Mouse (Mus musculus) neural tube, embryonic 14.5 days (tissue): ENCODE results near the gene Ube2j1. TPM values are rescaled to one million over a fixed set of nuclear protein-coding genes. Genes with fewer than 3 reads are reported as not detected.

Source experiments
- ATAC-seq: fragments of 200-750 bp; cut with Nextera tagmentation; 2 replicates; pipeline ENCODE4 v1.8.0; 2017; ENCODE audit warnings: low read depth, mild to moderate bottlenecking, moderate TSS enrichment, moderate library complexity
- H3K27ac ChIP-seq: fragments of 300-500 bp; sonication (generic); 2 replicates; pipeline ENCODE4 v1.5.1; 2014; ENCODE audit warnings: low read depth, mild to moderate bottlenecking, control low read depth, low read length, moderate library complexity, mixed read lengths
- H3K27me3 ChIP-seq: fragments of 300-500 bp; sonication (generic); 2 replicates; pipeline ENCODE4 v1.6.1; 2014; ENCODE audit warnings: low read length; ENCODE audit not compliant: control insufficient read depth, insufficient read depth
- H3K36me3 ChIP-seq: fragments of 300-500 bp; sonication (generic); 2 replicates; pipeline ENCODE4 v1.6.1; 2014; ENCODE audit warnings: low read length, mixed read lengths; ENCODE audit not compliant: control insufficient read depth, insufficient read depth
- H3K4me1 ChIP-seq: fragments of 300-500 bp; sonication (generic); 2 replicates; pipeline ENCODE4 v1.6.1; 2014; ENCODE audit warnings: low read length; ENCODE audit not compliant: control insufficient read depth, insufficient read depth
- H3K4me2 ChIP-seq: fragments of 300-500 bp; sonication (generic); 2 replicates; pipeline ENCODE4 v1.6.1; 2014; ENCODE audit warnings: mild to moderate bottlenecking, low read depth, low read length, control low read depth
- H3K4me3 ChIP-seq: fragments of 300-500 bp; sonication (generic); 2 replicates; pipeline ENCODE4 v1.5.1; 2014; ENCODE audit warnings: low read depth, low read length, control low read depth, mixed read lengths
- H3K9ac ChIP-seq: fragments of 300-500 bp; sonication (generic); replicated peaks from 2 replicates; pipeline ENCODE4 v1.6.1; 2014; ENCODE audit warnings: low read depth, mild to moderate bottlenecking, control low read depth, low read length, mixed read lengths
- H3K9me3 ChIP-seq: fragments of 300-500 bp; sonication (generic); 2 replicates; pipeline ENCODE4 v1.6.1; 2016; ENCODE audit warnings: low read length; ENCODE audit not compliant: control insufficient read depth
- WGBS: fragments of 180-500 bp; shearing (Covaris S2); extraction: QIAGEN DNeasy Blood & Tissue Kit; methylation state at CpG from one replicate; pipeline ENCODE4 v1.1.7; 2014; 5-methylcytosine and 5-hydroxymethylcytosine counted together
- polyA plus RNA-seq: library from polyadenylated mRNA; unstranded; fragments of >200 nt; fragmentation: Nextera tagmentation; extraction: Ambion mirVana; gene quantifications from 2 replicates; pipeline ENCODE4 v1.2.1, GENCODE M21; 2014

Ube2j1 gene
- polyA plus RNA-seq, 1 experiment from 2014 or later = 78.9 TPM

GRCm38 (mm10) chr4:33032045-33032444, 829 bp downstream of the Ube2j1 start:
- ATAC-seq = no peak
- 7% methylated on average over 4 of the region's 4 CpGs for WGBS
- no peaks in the 10 kb centered on the region for H3K9me3 ChIP-seq
- no peaks in the 10 kb centered on the region for H3K36me3 ChIP-seq
- H3K4me3 ChIP-seq = peak overlapping the region; percentile 91
- peaks cover 24% of the 10 kb centered on the region for H3K4me1 ChIP-seq
- H3K4me2 ChIP-seq = peak overlapping the region; percentile 78
- peak overlapping the region; percentile 98 for H3K9ac ChIP-seq
- no peaks in the 10 kb centered on the region for H3K27me3 ChIP-seq
- H3K27ac ChIP-seq = peak overlapping the region; percentile 99; the same call in 1 of the 2 replicates

- Histone ChIP-seq H3K4me3 (no peak overlapping the region), H3K4me2 (no peak overlapping the region), H3K9me3 (no peaks in the 10 kb centered on the region), H3K36me3 (peaks cover 5% of the 10 kb centered on the region; the same call in 1 of the 2 replicates), H3K27me3 (no peaks in the 10 kb centered on the region), H3K9ac (no peak overlapping the region), H3K27ac (no peak overlapping the region), H3K4me1 (peaks cover 24% of the 10 kb centered on the region)
- ATAC-seq = no peak
- 89% methylated on average over 6 of the region's 6 CpGs for WGBS
Measured at GRCm38 (mm10) chr4:33033515-33033914, 2.3 kb downstream of the Ube2j1 start.

- Histone ChIP-seq H3K4me2 (no peak overlapping the region), H3K36me3 (peaks cover 37% of the 10 kb centered on the region), H3K27me3 (no peaks in the 10 kb centered on the region), H3K27ac (no peak overlapping the region), H3K9me3 (no peaks in the 10 kb centered on the region), H3K4me1 (no peaks in the 10 kb centered on the region), H3K4me3 (no peak overlapping the region), H3K9ac (no peak overlapping the region)
- WGBS = 86% methylated on average over 4 of the region's 4 CpGs
- no peak for ATAC-seq
Measured at GRCm38 (mm10) chr4:33039826-33040225, 8.6 kb downstream of the Ube2j1 start.

- H3K9me3 ChIP-seq = no peaks in the 10 kb centered on the region
- H3K4me1 ChIP-seq = no peaks in the 10 kb centered on the region
- H3K4me3 ChIP-seq = no peak overlapping the region
- peaks cover 36% of the 10 kb centered on the region for H3K36me3 ChIP-seq
- H3K27me3 ChIP-seq = no peaks in the 10 kb centered on the region
- WGBS = 96% methylated on average over 11 of the region's 11 CpGs
- H3K4me2 ChIP-seq = no peak overlapping the region
- H3K9ac ChIP-seq = no peak overlapping the region
- H3K27ac ChIP-seq = no peak overlapping the region
- ATAC-seq = no peak
Measured at GRCm38 (mm10) chr4:33049601-33050000, 18.4 kb downstream of the Ube2j1 start.

- Histone ChIP-seq H3K4me2 (no peak overlapping the region), H3K4me1 (no peaks in the 10 kb centered on the region), H3K4me3 (no peak overlapping the region), H3K27me3 (no peaks in the 10 kb centered on the region), H3K36me3 (peaks cover 19% of the 10 kb centered on the region), H3K27ac (no peak overlapping the region), H3K9me3 (no peaks in the 10 kb centered on the region), H3K9ac (no peak overlapping the region)
- WGBS = 95% methylated on average over 3 of the region's 3 CpGs
- ATAC-seq = no peak
Measured at GRCm38 (mm10) chr4:33052055-33052454, 20.8 kb downstream of the Ube2j1 start.

- no peak overlapping the region for H3K27ac ChIP-seq
- no peak overlapping the region for H3K4me3 ChIP-seq
- ATAC-seq = no peak
- WGBS = 90% methylated on average over 5 of the region's 5 CpGs
- peaks cover 16% of the 10 kb centered on the region for H3K36me3 ChIP-seq
- H3K9ac ChIP-seq = no peak overlapping the region
- no peak overlapping the region for H3K4me2 ChIP-seq
- no peaks in the 10 kb centered on the region for H3K4me1 ChIP-seq
- H3K9me3 ChIP-seq = no peaks in the 10 kb centered on the region
- H3K27me3 ChIP-seq = no peaks in the 10 kb centered on the region
Measured at GRCm38 (mm10) chr4:33052650-33053049, 21.4 kb downstream of the Ube2j1 start.

- ATAC-seq = no peak
- Histone ChIP-seq H3K4me2 (no peak overlapping the region), H3K36me3 (peaks cover 7% of the 10 kb centered on the region)
Measured at GRCm38 (mm10) chr4:33054426-33054825, 23.2 kb downstream of the Ube2j1 start.

GRCm38 (mm10) chr4:33056317-33056716, 25.1 kb downstream of the Ube2j1 start:
- Histone ChIP-seq H3K9me3 (no peaks in the 10 kb centered on the region), H3K4me3 (no peak overlapping the region), H3K9ac (no peak overlapping the region), H3K27me3 (no peaks in the 10 kb centered on the region), H3K27ac (no peak overlapping the region), H3K4me2 (no peak overlapping the region), H3K36me3 (peaks cover 4% of the 10 kb centered on the region; the same call in 1 of the 2 replicates), H3K4me1 (no peaks in the 10 kb centered on the region)
- WGBS = 85% methylated on average over 1 of the region's 1 CpGs
- ATAC-seq = no peak

More at GRCm38 (mm10) chr4:33054426-33054825, 23.2 kb downstream of the Ube2j1 start:
- H3K27me3 ChIP-seq = no peaks in the 10 kb centered on the region
- no peaks in the 10 kb centered on the region for H3K9me3 ChIP-seq
- no peak overlapping the region for H3K4me3 ChIP-seq
- H3K4me1 ChIP-seq = no peaks in the 10 kb centered on the region
- H3K9ac ChIP-seq = no peak overlapping the region
- no peak overlapping the region for H3K27ac ChIP-seq

GRCm38 (mm10) chr4:33057890-33058687, 26.9 kb downstream of the Ube2j1 start:
- no peak overlapping the region for H3K9ac ChIP-seq
- no peak overlapping the region for H3K27ac ChIP-seq
- no peaks in the 10 kb centered on the region for H3K9me3 ChIP-seq
- H3K4me2 ChIP-seq = no peak overlapping the region
- H3K27me3 ChIP-seq = no peaks in the 10 kb centered on the region
- no peaks in the 10 kb centered on the region for H3K4me1 ChIP-seq
- whole genome bisulfite sequencing = 82% methylated on average over 11 of the region's 11 CpGs
- no peaks in the 10 kb centered on the region for H3K36me3 ChIP-seq
- no peak for ATAC-seq
- no peak overlapping the region for H3K4me3 ChIP-seq
